In the genomic region with DNA sequence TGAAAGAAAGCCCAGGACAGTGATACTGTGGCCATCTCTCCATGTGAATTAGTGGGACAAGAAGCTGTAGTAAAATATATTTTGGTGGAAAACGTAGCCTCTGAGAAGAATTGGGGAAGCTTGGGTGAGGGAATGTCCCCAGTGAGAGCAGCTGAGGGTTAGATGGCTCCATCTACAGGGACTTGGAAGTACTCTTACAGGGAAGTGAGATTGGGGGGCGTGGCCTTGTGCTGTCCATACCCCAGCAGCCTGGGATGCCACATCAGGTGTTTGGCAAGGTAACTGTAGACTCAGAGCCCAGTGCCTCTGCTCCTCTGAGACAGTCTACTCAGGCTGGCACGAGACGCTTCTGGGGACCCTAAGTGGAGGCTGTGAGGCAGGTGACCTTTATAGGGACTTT, we compare ENCODE assay signal across 9 mouse cellular contexts. TPM values are rescaled to one million over a fixed set of nuclear protein-coding genes. Genes with fewer than 3 reads are reported as not detected.
DNase-seq lines count a peak whose midpoint lies in the region; ATAC-seq and TF ChIP-seq lines count a peak whose summit lies in the region.
"Had no signal": no experiment of that assay in that cellular context is flagged by ENCODE, and none has a peak within 500 bp of the region (broad histone marks: within the 10 kb centered on the region; RNA-seq: fewer than 3 reads in every experiment).

No protein-coding gene starts in this region.

- no peak for TF ChIP-seq EP300 in heart, postnatal 0 days (IDR thresholded peaks at IDR 0.05; ENCODE audit: low read depth)

- no peaks in the 10 kb centered on the region for H3K27me3 ChIP-seq in heart, postnatal 0 days (ENCODE audit: control insufficient read depth, insufficient read depth, low read length)
- no peaks in the 10 kb centered on the region for H3K27me3 ChIP-seq in heart, embryonic 11.5 days (ENCODE audit: control insufficient read depth, insufficient read depth, low read length)
- H3K27me3 ChIP-seq in neural tube, embryonic 13.5 days: no peaks in the 10 kb centered on the region
- no peaks in the 10 kb centered on the region for H3K27me3 ChIP-seq in forebrain, embryonic 11.5 days (ENCODE audit: control insufficient read depth, insufficient read depth, low read length)

- 0 out of 2 replicates have a peak, but pooled peaks cover 3% of the 10 kb centered on the region for H3K36me3 ChIP-seq in heart, postnatal 0 days (replicated peaks; ENCODE audit: control insufficient read depth, insufficient read depth, low read length)
- no peaks in the 10 kb centered on the region for H3K36me3 ChIP-seq in heart, embryonic 11.5 days (ENCODE audit: control insufficient read depth, insufficient read depth, low read length)
- H3K36me3 ChIP-seq in neural tube, embryonic 13.5 days: no peaks in the 10 kb centered on the region
- H3K36me3 ChIP-seq in forebrain, embryonic 11.5 days (ENCODE audit: control insufficient read depth, insufficient read depth, low read length): no peaks in the 10 kb centered on the region

- WGBS in heart, postnatal 0 days: 25% methylated on average over 4 of the region's 4 CpGs
- WGBS in heart, embryonic 11.5 days (ENCODE audit: insufficient replicate concordance): 34% methylated on average over 4 of the region's 4 CpGs
- 40% methylated on average over 4 of the region's 4 CpGs for WGBS in neural tube, embryonic 13.5 days
- WGBS in forebrain, embryonic 11.5 days: 34% methylated on average over 4 of the region's 4 CpGs

- DNase-seq in heart, postnatal 0 days (ENCODE audit: low spot score): no peak
- no peak for DNase-seq in neural tube, embryonic 10.5 days (ENCODE audit: extremely low spot score, low spot score)
- DNase-seq in embryo, embryonic 10.5 days (ENCODE audit: low spot score): peak; percentile 31
- peak; percentile 41 for DNase-seq in retina, postnatal 1 day
- no peak for DNase-seq in forebrain, embryonic 11.5 days (ENCODE audit: low spot score)
- no peak for DNase-seq in gastrocnemius, adult 18-20 months (ENCODE audit: low spot score)

- ATAC-seq in heart, postnatal 0 days (ENCODE audit: insufficient read depth, low read depth): no peak
- ATAC-seq in heart, embryonic 11.5 days (replicated peaks; ENCODE audit: insufficient number of reproducible peaks, low FRiP score, low TSS enrichment): no peak
- peak; percentile 41; the same call in 1 of the 2 replicates for ATAC-seq in neural tube, embryonic 13.5 days (ENCODE audit: low read depth)
- no peak for ATAC-seq in forebrain, embryonic 11.5 days (replicated peaks; ENCODE audit: low FRiP score)

- no peaks in the 10 kb centered on the region for H3K4me1 ChIP-seq in heart, postnatal 0 days (ENCODE audit: control insufficient read depth, insufficient read depth)
- H3K4me1 ChIP-seq in heart, embryonic 11.5 days (ENCODE audit: control insufficient read depth, insufficient read depth, low read length): no peaks in the 10 kb centered on the region
- H3K4me1 ChIP-seq in neural tube, embryonic 13.5 days (replicated peaks): peaks cover 7% of the 10 kb centered on the region; the same call in 1 of the 2 replicates
- no peaks in the 10 kb centered on the region for H3K4me1 ChIP-seq in forebrain, embryonic 11.5 days (replicated peaks; ENCODE audit: control insufficient read depth, insufficient read depth, low read length)
- H3K4me1 ChIP-seq: liver, embryonic 15.5 days had no signal

- H3K27ac ChIP-seq in heart, postnatal 0 days (ENCODE audit: low read depth): no peak overlapping the region
- no peak overlapping the region for H3K27ac ChIP-seq in heart, embryonic 11.5 days (ENCODE audit: low read depth, low read length)
- H3K27ac ChIP-seq in neural tube, embryonic 13.5 days (replicated peaks): peak overlapping the region; percentile 59; the same call in 1 of the 2 replicates
- H3K27ac ChIP-seq in forebrain, embryonic 11.5 days (ENCODE audit: low read depth, low read length): no peak overlapping the region
- H3K27ac ChIP-seq: liver, embryonic 15.5 days had no signal

- TF ChIP-seq CTCF in heart, postnatal 0 days (IDR thresholded peaks at IDR 0.05; ENCODE audit: low read depth): 0 out of 2 replicates have a peak, but pooled peaks have one; percentile 17

- H3K4me3 ChIP-seq in heart, postnatal 0 days (ENCODE audit: low read depth, low read length): no peak overlapping the region
- no peak overlapping the region for H3K4me3 ChIP-seq in heart, embryonic 11.5 days (ENCODE audit: low read depth, low read length)
- no peak overlapping the region for H3K4me3 ChIP-seq in neural tube, embryonic 13.5 days
- no peak overlapping the region for H3K4me3 ChIP-seq in forebrain, embryonic 11.5 days (ENCODE audit: low read depth, low read length)
- H3K4me3 ChIP-seq: liver, embryonic 15.5 days had no signal

- no peak overlapping the region for H3K4me2 ChIP-seq in heart, postnatal 0 days (ENCODE audit: low read depth, low read length)
- H3K4me2 ChIP-seq in heart, embryonic 11.5 days: no peak overlapping the region
- no peak overlapping the region for H3K4me2 ChIP-seq in neural tube, embryonic 13.5 days
- no peak overlapping the region for H3K4me2 ChIP-seq in forebrain, embryonic 11.5 days (ENCODE audit: low read depth, low read length, severe bottlenecking)
- H3K4me2 ChIP-seq: liver, embryonic 15.5 days had no signal

- H3K9ac ChIP-seq in heart, postnatal 0 days (replicated peaks; ENCODE audit: low read depth, low read length): no peak overlapping the region
- H3K9ac ChIP-seq in heart, embryonic 11.5 days (ENCODE audit: low read depth, low read length): no peak overlapping the region
- no peak overlapping the region for H3K9ac ChIP-seq in neural tube, embryonic 13.5 days
- H3K9ac ChIP-seq in forebrain, embryonic 11.5 days (ENCODE audit: low read length): no peak overlapping the region
- H3K9ac ChIP-seq: liver, embryonic 15.5 days had no signal

- H3K9me3 ChIP-seq in heart, postnatal 0 days (replicated peaks; ENCODE audit: control insufficient read depth, low read length): no peaks in the 10 kb centered on the region; the same call in 1 of the 2 replicates
- H3K9me3 ChIP-seq in heart, embryonic 11.5 days (replicated peaks; ENCODE audit: control insufficient read depth, low read length): no peaks in the 10 kb centered on the region
- no peaks in the 10 kb centered on the region for H3K9me3 ChIP-seq in neural tube, embryonic 13.5 days
- H3K9me3 ChIP-seq in forebrain, embryonic 11.5 days (ENCODE audit: control insufficient read depth, low read length): no peaks in the 10 kb centered on the region
- H3K9me3 ChIP-seq: liver, embryonic 15.5 days had no signal

RNA-seq across cellular contexts. Expression of a gene that starts 23.0 kb away (rescaled TPM):
- 9.2 and 36.9 TPM in 2 replicates for total RNA-seq in heart, postnatal 0 days (2014; rRNA removed; ENCODE audit: low replicate concordance)
- polyA plus RNA-seq in heart, postnatal 0 days (2015; fragmentation: Nextera tagmentation; extraction: Ambion mirVana): 20.2 and 20.3 TPM in 2 replicates
- polyA plus RNA-seq in heart, embryonic 11.5 days (2014; fragmentation: Nextera tagmentation; extraction: Ambion mirVana): 14.6 and 14.8 TPM in 2 replicates
- 30.4 and 33.4 TPM in 2 replicates for polyA plus RNA-seq in neural tube, embryonic 13.5 days (2015; fragmentation: Nextera tagmentation; extraction: Ambion mirVana)
- polyA plus RNA-seq in forebrain, embryonic 11.5 days (2014; fragmentation: Nextera tagmentation; extraction: Ambion mirVana): 26.9 and 27.1 TPM in 2 replicates
- total RNA-seq in gastrocnemius, adult 18-20 months (2021): 10 to 100 TPM; 34.3 to 35.0 TPM

RNA-seq across cellular contexts. Expression of a gene that starts 28.2 kb away (rescaled TPM):
- 185 and 196 TPM in 2 replicates for total RNA-seq in heart, postnatal 0 days (2014; rRNA removed; ENCODE audit: low replicate concordance)
- polyA plus RNA-seq in heart, postnatal 0 days (2015; fragmentation: Nextera tagmentation; extraction: Ambion mirVana): 114 and 122 TPM in 2 replicates
- 189 and 200 TPM in 2 replicates for polyA plus RNA-seq in heart, embryonic 11.5 days (2014; fragmentation: Nextera tagmentation; extraction: Ambion mirVana)
- polyA plus RNA-seq in neural tube, embryonic 13.5 days (2015; fragmentation: Nextera tagmentation; extraction: Ambion mirVana): 217 and 226 TPM in 2 replicates
- 335 and 363 TPM in 2 replicates for polyA plus RNA-seq in forebrain, embryonic 11.5 days (2014; fragmentation: Nextera tagmentation; extraction: Ambion mirVana)
- 10 to 100 TPM; 55.4 to 55.5 TPM for total RNA-seq in gastrocnemius, adult 18-20 months (2021)

RNA-seq across cellular contexts. Expression of a gene that starts 54.1 kb away (rescaled TPM):
- total RNA-seq in heart, postnatal 0 days (2014; rRNA removed; ENCODE audit: low replicate concordance): 0.66 and 2.1 TPM in 2 replicates
- 0.38 and 0.75 TPM in 2 replicates for polyA plus RNA-seq in heart, postnatal 0 days (2015; fragmentation: Nextera tagmentation; extraction: Ambion mirVana)
- 0.27 and 0.35 TPM in 2 replicates for polyA plus RNA-seq in heart, embryonic 11.5 days (2014; fragmentation: Nextera tagmentation; extraction: Ambion mirVana)
- polyA plus RNA-seq in neural tube, embryonic 13.5 days (2015; fragmentation: Nextera tagmentation; extraction: Ambion mirVana): 16.3 and 16.6 TPM in 2 replicates
- 9.0 and 10.8 TPM in 2 replicates for polyA plus RNA-seq in forebrain, embryonic 11.5 days (2014; fragmentation: Nextera tagmentation; extraction: Ambion mirVana)
- 1 to 10 TPM; 4.2 to 5.1 TPM for total RNA-seq in gastrocnemius, adult 18-20 months (2021)

Comparison
In these comparisons a context has a peak if more than half of its experiments do, and no peak if none do; other contexts are left out.
1. DNase-seq: peak in embryo, embryonic 10.5 days (single experiment) and retina, postnatal 1 day (single experiment); none in heart, postnatal 0 days (single experiment), neural tube, embryonic 10.5 days (single experiment), forebrain, embryonic 11.5 days (single experiment) and gastrocnemius, adult 18-20 months (single experiment).